Mouse (Mus musculus) hindbrain, embryonic 14.5 days (tissue): Measurements from ENCODE around the gene Tmem89. TPM values are rescaled to one million over a fixed set of nuclear protein-coding genes. Genes with fewer than 3 reads are reported as not detected.

Experiments
- ATAC-seq: fragments of 200-750 bp; cut with Nextera tagmentation; 2 replicates; pipeline ENCODE4 v1.8.0; 2017; ENCODE audit warnings: moderate number of reproducible peaks, mild to moderate bottlenecking, moderate TSS enrichment, moderate library complexity; ENCODE audit not compliant: low FRiP score
- DNase-seq: peaks from one replicate; pipeline ENCODE4 v3.0.0-alpha.2; 2015; ENCODE audit warnings: low spot score
- H3K27ac ChIP-seq: fragments of 300-500 bp; sonication (generic); 2 replicates; pipeline ENCODE4 v1.5.1; 2014; ENCODE audit warnings: mild to moderate bottlenecking, moderate library complexity
- H3K27me3 ChIP-seq: fragments of 300-500 bp; sonication (generic); 2 replicates; pipeline ENCODE4 v1.6.1; 2014; ENCODE audit warnings: mild to moderate bottlenecking, low read length, mixed read lengths; ENCODE audit not compliant: control insufficient read depth, insufficient read depth
- H3K36me3 ChIP-seq: fragments of 300-500 bp; sonication (generic); replicated peaks from 2 replicates; pipeline ENCODE4 v1.6.1; 2014; ENCODE audit not compliant: control insufficient read depth, insufficient read depth
- H3K4me1 ChIP-seq: fragments of 300-500 bp; sonication (generic); replicated peaks from 2 replicates; pipeline ENCODE4 v1.6.1; 2014; ENCODE audit warnings: antibody characterized with exemption, low read length, mixed read lengths; ENCODE audit not compliant: control insufficient read depth, insufficient read depth
- H3K4me2 ChIP-seq: fragments of 300-500 bp; sonication (generic); replicated peaks from 2 replicates; pipeline ENCODE4 v1.6.1; 2014; ENCODE audit warnings: mild to moderate bottlenecking, moderate library complexity
- H3K4me3 ChIP-seq: fragments of 300-500 bp; sonication (generic); replicated peaks from 2 replicates; pipeline ENCODE4 v1.5.1; 2014; ENCODE audit warnings: mild to moderate bottlenecking, low read length
- H3K9ac ChIP-seq: fragments of 300-500 bp; sonication (generic); 2 replicates; pipeline ENCODE4 v1.6.1; 2014
- H3K9me3 ChIP-seq: fragments of 300-500 bp; sonication (generic); 2 replicates; pipeline ENCODE4 v1.6.1; 2016; ENCODE audit warnings: low read length; ENCODE audit not compliant: control insufficient read depth
- WGBS: fragments of 180-500 bp; shearing (Covaris S2); extraction: QIAGEN DNeasy Blood & Tissue Kit; methylation state at CpG from one replicate; pipeline ENCODE4 v1.1.7; 2014; 5-methylcytosine and 5-hydroxymethylcytosine counted together
- polyA plus RNA-seq: library from polyadenylated mRNA; unstranded; fragments of >200 nt; fragmentation: Nextera tagmentation; extraction: Ambion mirVana; gene quantifications from 2 replicates; pipeline ENCODE4 v1.2.1, GENCODE M21; 2014

Gene Tmem89
- 0.27 TPM in 1 of 2 replicates, not detected in the other for polyA plus RNA-seq

DNA sequence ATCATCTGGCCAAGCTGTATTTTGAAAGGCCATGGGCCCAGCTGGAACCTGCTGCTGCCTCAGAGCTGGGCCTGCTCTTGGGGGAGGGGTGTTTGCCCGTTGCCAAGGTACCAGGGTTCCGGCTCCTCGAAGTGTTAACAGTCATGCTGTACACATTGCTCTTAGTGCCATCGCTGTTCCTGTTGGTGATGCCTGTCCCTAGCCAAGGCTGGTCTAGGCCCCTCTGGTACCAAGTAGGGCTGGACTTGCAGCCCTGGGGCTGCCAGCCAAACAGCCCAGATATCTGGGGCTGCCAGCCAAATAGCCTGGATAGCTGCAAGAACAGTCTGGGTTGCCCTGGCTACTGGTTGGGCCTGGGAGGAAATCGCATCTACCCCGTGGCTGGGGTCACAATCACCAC is at the start of gene Tmem89:
Gene Tmem89, plus strand, starts transcription at position 129 of the 400 bp plus-strand sequence.
- H3K27ac ChIP-seq, result no peak within 1 kb of the TSS
- no peak within 1 kb of the TSS for H3K9ac ChIP-seq

GRCm38 (mm10) chr9:108912308-108912707 is 2.1 kb upstream of the Tmem89 start:
- H3K27ac ChIP-seq, result no peak overlapping the region
- H3K36me3 ChIP-seq, result no peaks in the 10 kb centered on the region
- ATAC-seq (no peak), DNase-seq (no peak)
- no peak overlapping the region for H3K4me3 ChIP-seq
- H3K27me3 ChIP-seq, result no peaks in the 10 kb centered on the region
- no peak overlapping the region for H3K4me2 ChIP-seq
- no peaks in the 10 kb centered on the region for H3K9me3 ChIP-seq
- H3K9ac ChIP-seq, result no peak overlapping the region
- no peaks in the 10 kb centered on the region for H3K4me1 ChIP-seq
- 71% methylated on average over 6 of the region's 6 CpGs for WGBS

More for the DNA sequence above, at the start of gene Tmem89:
- Histone ChIP-seq H3K4me1 (no peaks in the 10 kb centered on the region), H3K4me2 (no peak within 1 kb of the TSS), H3K9me3 (no peaks in the 10 kb centered on the region), H3K4me3 (no peak within 1 kb of the TSS), H3K27me3 (no peaks in the 10 kb centered on the region), H3K36me3 (no peaks in the 10 kb centered on the region)
- WGBS, result 46% methylated on average over 6 of the region's 6 CpGs
- peak; percentile 83; the same call in 1 of the 2 replicates for ATAC-seq
- DNase-seq, result peak; percentile 73

GRCm38 (mm10) chr9:108913161-108913560 is 1.3 kb upstream of the Tmem89 start:
- no peaks in the 10 kb centered on the region for H3K9me3 ChIP-seq

GRCm38 (mm10) chr9:108913621-108914020 is 798 bp upstream of the Tmem89 start:
- no peaks in the 10 kb centered on the region for H3K36me3 ChIP-seq
- no peaks in the 10 kb centered on the region for H3K4me1 ChIP-seq
- no peak overlapping the region for H3K4me3 ChIP-seq
- H3K9ac ChIP-seq, result no peak overlapping the region
- ATAC-seq (no peak), DNase-seq (no peak)
- WGBS, result 69% methylated on average over 10 of the region's 10 CpGs
- no peaks in the 10 kb centered on the region for H3K27me3 ChIP-seq
- H3K27ac ChIP-seq, result no peak overlapping the region
- H3K4me2 ChIP-seq, result no peak overlapping the region
- H3K9me3 ChIP-seq, result no peaks in the 10 kb centered on the region

More at GRCm38 (mm10) chr9:108913161-108913560, 1.3 kb upstream of the Tmem89 start:
- no peak for ATAC-seq
- H3K36me3 ChIP-seq, result no peaks in the 10 kb centered on the region
- H3K9ac ChIP-seq, result no peak overlapping the region
- no peaks in the 10 kb centered on the region for H3K4me1 ChIP-seq
- H3K4me3 ChIP-seq, result no peak overlapping the region
- no peak overlapping the region for H3K4me2 ChIP-seq
- 87% methylated on average over 7 of the region's 7 CpGs for WGBS
- no peaks in the 10 kb centered on the region for H3K27me3 ChIP-seq
- DNase-seq, result no peak
- no peak overlapping the region for H3K27ac ChIP-seq

DNA sequence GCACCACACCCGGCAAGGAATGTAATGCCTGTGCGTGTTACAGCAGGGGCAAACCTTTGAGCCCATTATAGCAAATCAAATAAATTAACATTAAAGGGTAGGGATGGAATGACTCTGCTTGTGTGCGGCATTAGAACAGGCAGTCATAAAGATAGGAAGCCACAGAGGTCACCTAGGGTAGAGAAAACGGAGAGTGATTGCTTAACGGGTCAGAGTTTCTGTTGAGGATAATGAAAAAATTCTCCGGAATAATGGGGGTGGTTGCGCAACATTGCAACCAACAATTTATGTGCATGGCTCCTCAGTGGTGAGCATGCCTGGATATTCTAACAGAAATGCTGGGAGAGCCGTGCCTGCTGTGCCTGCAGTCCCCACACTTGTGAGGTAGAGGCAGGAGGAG is 11.5 kb downstream of the Tmem89 start:
- DNase-seq (no peak), ATAC-seq (no peak)
- Histone ChIP-seq H3K36me3 (no peaks in the 10 kb centered on the region), H3K4me3 (no peak overlapping the region), H3K4me1 (no peaks in the 10 kb centered on the region), H3K27me3 (no peaks in the 10 kb centered on the region), H3K4me2 (no peak overlapping the region), H3K9me3 (no peaks in the 10 kb centered on the region), H3K27ac (no peak overlapping the region), H3K9ac (no peak overlapping the region)
- 76% methylated on average over 8 of the region's 8 CpGs for WGBS

- H3K4me3 ChIP-seq, result no peak overlapping the region
- H3K9me3 ChIP-seq, result no peaks in the 10 kb centered on the region
- no peak for ATAC-seq
- no peak overlapping the region for H3K27ac ChIP-seq
- no peaks in the 10 kb centered on the region for H3K4me1 ChIP-seq
- H3K36me3 ChIP-seq, result no peaks in the 10 kb centered on the region
- H3K27me3 ChIP-seq, result no peaks in the 10 kb centered on the region
- no peak for DNase-seq
- H3K4me2 ChIP-seq, result no peak overlapping the region
- WGBS, result 94% methylated on average over 3 of the region's 3 CpGs
- H3K9ac ChIP-seq, result no peak overlapping the region
Measured at GRCm38 (mm10) chr9:108928424-108928823, 14.0 kb downstream of the Tmem89 start.

- Histone ChIP-seq H3K9me3 (no peaks in the 10 kb centered on the region), H3K9ac (0 out of 2 replicates have a peak overlapping the region, but pooled peaks have one; percentile 74), H3K4me3 (peak overlapping the region; percentile 69; the same call in 1 of the 2 replicates), H3K36me3 (peaks cover 31% of the 10 kb centered on the region), H3K4me1 (peaks cover 4% of the 10 kb centered on the region), H3K27me3 (no peaks in the 10 kb centered on the region), H3K4me2 (peak overlapping the region; percentile 34), H3K27ac (no peak overlapping the region)
- ATAC-seq (no peak), DNase-seq (no peak)
- 15% methylated on average over 3 of the region's 3 CpGs for WGBS
Measured at GRCm38 (mm10) chr9:108935991-108936390, 21.6 kb downstream of the Tmem89 start.

- H3K4me1 ChIP-seq, result peaks cover 4% of the 10 kb centered on the region
- no peaks in the 10 kb centered on the region for H3K27me3 ChIP-seq
- peak within 1 kb of the TSS; percentile 58 for H3K4me2 ChIP-seq
- peaks cover 38% of the 10 kb centered on the region for H3K36me3 ChIP-seq
- peak within 1 kb of the TSS; percentile 69 for H3K4me3 ChIP-seq
- DNase-seq (peak; percentile 100), ATAC-seq (peak; percentile 91)
- no peaks in the 10 kb centered on the region for H3K9me3 ChIP-seq
- 2% methylated on average over 58 of the region's 58 CpGs for WGBS
- 0 out of 2 replicates have a peak within 1 kb of the TSS, but pooled peaks have one; percentile 20 for H3K27ac ChIP-seq
- peak within 1 kb of the TSS; percentile 74 for H3K9ac ChIP-seq
Measured at GRCm38 (mm10) chr9:108936418-108937364, 22.3 kb downstream of the Tmem89 start, which contains the start of gene Uqcrc1. Gene Uqcrc1 (plus strand): TSS chr9:108936633.

- WGBS, result 84% methylated on average over 9 of the region's 9 CpGs
Measured at GRCm38 (mm10) chr9:108945111-108945510, 30.7 kb downstream of the Tmem89 start.

More at GRCm38 (mm10) chr9:108945111-108945510, 30.7 kb downstream of the Tmem89 start:
- DNase-seq, result no peak
- Histone ChIP-seq H3K9me3 (no peaks in the 10 kb centered on the region), H3K27ac (no peak overlapping the region), H3K4me3 (no peak overlapping the region), H3K27me3 (no peaks in the 10 kb centered on the region), H3K4me1 (no peaks in the 10 kb centered on the region), H3K36me3 (peaks cover 90% of the 10 kb centered on the region), H3K4me2 (no peak overlapping the region), H3K9ac (no peak overlapping the region)
- ATAC-seq, result no peak
